Mouse (Mus musculus) retina, adult 2 months (tissue): ENCODE data around the gene Pum1.
A peak's percentile ranks its signal among the peaks of the same experiment; 100 is the strongest.

Experiments used
- DNase-seq: peaks from one replicate; pipeline ENCODE4 v3.0.0-alpha.2; 2012; ENCODE audit warnings: low read depth, low spot score

Gene Pum1

DNA sequence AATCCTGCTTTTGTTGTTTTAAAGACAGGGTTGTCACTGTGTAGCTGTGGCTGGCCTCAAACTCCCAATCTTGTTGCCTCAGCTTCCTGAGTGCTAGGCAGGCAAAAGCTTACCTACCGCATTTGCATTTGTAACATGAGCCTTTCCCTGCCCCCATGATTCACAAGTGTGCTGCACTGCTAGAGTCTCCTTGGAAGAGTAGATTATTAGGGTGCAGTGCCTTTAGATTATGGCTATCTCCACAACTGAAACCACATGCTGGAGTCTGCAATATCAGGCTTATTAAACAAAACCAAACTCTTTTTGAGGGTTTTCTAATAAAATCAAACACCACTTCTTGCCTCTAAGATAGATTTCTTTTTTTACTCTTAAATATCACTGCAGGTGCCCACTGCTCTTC lies 59.5 kb downstream of the Pum1 start:
- no peak for DNase-seq

DNA sequence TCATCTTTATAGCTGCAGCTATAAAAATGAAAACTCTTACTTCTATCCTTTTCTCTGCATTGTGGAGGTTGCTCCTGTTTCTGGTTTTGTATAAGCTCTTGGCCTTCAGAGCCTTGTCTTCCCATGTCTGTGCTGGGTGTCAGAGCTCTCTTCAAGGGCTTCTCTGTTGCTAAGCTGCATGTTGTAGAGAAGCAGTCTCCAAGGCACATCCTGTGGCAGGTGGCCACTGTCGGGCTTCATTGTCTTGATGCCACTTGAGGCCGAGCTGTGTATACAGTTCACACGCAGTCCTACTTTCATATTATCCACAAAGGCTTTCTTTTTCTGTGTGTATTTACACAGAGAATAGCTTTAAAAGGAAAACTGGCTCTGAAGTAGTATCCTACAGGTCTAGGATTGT lies 63.0 kb downstream of the Pum1 start:
- DNase-seq = no peak

DNA sequence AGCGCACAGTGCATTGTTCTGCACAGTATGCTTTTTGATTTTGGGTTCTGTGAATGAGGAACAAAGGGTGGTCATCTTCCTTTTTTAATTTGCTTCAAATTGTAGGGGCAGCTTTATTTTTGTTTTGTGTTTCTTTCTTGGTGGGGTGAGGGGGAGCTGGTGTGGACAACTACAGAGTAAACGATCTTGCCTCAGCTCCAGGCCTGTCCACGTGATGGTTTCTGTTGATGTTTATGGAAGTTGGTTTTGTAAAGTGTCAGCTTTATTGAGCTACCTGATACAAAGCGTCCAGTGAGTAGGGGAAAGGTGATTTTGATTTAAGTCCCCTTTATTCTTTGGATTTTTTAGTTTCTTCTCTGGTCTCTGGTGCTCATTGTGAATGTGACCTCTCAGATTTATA lies 72.8 kb downstream of the Pum1 start:
- DNase-seq = no peak

DNA sequence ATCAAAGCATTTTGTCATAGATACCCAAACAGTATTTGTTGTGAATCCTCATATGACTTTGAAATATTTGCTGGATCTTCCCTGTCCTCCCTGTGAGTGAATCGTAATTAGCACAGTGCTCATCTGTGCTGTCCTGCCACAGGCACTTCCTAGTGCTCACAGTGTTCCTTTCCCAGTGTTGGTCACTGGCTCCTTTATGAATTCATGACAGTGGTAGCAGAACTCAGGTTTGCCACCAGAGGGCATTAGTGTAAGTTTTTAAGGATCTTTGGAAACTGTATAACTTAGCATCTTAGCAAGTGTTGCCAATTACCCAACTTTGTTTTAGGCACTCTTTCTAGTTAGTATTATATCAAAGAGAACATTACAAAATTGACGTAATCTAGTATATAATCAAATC lies 75.4 kb downstream of the Pum1 start:
- peak; percentile 20 for DNase-seq

DNA sequence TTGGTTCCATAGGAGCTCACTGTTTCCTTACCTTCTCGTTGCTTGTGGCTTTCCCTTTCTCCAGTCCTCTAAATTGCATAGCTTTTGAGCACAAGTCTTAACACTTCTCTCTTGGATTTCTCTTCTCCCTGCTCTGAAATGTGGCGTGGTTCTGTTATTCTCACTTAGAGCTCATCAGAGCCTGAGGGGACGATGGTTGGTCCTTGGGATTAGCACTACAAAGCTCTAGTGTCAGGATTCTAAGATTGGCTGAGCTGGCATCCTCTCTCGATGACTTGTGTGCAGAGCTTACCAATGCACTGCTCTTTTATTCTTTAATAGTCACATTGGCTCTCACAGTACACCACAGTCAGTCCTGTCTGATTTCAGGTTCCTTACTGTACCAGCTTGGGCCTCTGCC lies 80.9 kb downstream of the Pum1 start:
- no peak for DNase-seq

DNA sequence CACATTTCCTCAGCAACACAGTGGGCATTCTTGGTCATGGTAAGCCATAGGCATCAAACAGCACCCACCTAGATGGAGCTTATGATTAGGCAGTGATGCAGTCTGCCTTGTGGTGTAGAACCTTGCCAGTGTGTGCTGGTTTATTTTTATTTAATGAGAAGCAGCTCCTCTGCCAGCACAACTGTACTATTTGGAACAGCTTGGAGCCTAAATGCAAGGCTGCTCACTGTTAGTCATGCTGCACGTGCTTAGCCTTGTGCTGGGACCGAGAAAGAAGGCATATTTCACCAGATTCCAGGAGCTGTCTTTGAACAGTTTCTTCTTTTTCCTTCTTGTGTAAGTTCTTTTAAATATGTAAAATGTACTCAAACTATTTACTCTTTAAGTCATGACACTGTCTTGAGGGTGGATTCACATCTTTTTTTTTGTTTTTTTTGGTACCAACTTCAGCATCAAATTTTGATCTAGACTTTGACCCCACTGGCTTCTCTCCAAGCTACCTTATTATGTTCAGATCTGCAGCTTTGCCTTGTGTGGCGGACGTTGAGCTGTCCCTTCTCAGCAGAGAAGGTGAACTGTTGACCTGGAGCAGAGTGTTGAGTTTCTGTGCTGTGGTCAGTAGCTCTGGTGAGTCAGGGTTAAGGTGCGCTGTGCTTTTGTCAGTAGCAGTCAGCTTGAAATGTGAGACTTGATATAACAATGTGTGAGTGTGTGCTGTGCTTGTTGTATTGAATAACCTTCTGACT lies 82.6 kb downstream of the Pum1 start:
- DNase-seq = no peak

DNA sequence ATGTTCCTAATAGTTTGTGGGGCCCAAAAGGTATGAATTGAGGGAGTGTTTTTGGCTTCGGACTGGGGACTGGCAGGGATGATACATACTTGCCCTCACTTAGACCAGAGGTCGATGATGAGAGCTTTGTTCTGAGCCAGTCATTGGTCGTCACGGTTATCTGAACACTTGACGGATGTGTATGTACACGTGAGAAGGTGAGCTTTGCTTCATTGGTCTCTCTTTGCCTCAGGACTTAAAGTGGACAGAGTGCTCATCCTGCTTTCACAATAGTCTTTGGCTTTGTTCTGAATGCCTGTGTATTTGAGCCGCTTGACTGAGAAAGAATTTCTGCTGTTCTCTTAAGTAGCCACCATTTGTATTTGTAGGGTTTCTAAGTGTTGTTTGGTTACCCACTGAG lies 86.4 kb downstream of the Pum1 start:
- no peak for DNase-seq

DNA sequence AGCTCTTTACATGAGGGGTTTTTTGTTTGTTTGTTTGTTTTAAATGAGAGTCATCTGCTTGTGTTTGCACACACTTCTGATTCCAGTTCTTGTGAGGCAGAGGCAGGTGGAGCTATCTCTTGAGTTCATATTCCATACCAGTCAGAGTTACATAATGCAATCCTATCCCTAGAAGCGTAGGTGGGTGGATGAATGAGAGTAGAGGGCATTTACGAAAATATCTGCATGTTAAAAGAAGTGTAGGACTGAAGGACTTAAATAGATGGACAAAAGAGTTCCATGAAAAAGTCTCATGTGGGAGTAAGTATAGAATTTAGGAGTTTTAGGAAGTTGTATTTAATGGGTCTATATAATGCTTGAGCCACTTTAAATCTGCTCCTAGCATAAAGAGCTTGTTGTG lies 88.8 kb downstream of the Pum1 start:
- no peak for DNase-seq

DNA sequence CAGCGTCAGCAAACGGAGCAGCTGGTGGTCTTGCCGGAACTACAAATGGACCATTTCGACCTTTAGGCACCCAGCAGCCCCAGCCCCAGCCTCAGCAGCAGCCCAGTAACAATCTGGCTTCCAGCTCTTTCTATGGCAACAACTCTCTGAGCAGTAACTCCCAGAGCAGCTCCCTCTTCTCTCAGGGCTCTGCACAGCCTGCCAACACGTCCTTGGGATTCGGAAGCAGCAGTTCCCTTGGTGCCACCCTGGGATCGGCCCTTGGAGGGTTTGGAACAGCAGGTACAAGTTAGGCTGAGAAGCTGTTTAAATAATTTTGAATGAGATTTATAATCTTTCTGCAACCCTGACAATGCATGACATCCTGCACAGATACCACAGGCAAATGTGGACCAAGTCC lies 89.5 kb downstream of the Pum1 start:
- no peak for DNase-seq

DNA sequence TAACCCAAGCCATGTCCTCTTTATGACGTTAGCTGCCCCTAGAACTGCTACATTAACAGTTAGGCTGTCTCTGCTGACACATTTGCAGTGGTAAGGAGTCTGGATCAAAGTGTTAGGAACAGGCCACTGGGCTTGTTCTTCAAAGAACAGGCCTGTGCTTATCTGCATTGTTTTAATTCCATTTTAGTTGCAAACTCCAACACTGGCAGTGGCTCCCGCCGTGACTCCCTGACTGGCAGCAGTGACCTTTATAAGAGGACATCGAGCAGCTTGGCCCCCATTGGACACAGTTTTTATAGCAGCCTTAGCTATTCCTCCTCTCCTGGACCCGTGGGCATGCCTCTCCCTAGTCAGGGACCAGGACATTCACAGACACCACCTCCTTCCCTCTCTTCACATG lies 90.6 kb downstream of the Pum1 start:
- no peak for DNase-seq

DNA sequence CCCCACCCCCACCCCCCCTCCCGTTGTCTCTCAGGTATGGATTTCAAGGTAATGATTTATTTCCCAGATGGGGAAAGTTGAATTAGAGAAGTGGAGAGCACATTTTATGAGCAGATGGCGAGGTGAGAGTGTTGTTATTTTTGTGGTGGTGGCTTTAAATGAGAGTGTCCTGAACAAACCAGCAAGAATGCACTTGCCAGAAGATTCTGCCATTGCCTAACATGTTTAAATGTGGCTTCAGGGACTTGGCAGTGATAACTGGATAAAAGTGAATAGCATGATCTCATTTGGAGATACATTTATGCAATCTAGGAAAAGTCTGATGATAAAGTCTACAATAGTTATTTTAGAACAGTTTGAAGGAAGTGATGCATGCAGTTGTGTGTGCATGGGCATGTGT lies 91.7 kb downstream of the Pum1 start:
- no peak for DNase-seq

DNA sequence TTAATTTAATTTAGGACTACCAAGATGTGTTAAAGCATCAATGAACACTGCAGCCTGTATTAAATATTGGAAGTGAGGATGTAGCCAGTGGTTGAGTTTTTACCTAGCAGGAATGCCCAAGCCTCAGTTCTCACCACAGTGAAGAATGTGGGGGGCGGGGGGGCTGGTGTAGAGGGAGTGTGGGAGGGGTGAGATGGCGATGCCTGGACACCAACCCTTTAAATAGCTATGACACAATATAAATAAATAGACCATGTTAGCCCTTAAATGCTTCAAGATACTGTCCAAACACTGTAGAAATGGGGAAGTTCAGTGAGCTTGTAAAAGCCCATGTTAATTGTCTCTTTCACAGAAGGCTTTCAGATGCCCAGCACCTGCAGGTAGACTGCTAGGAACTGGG lies 96.8 kb downstream of the Pum1 start:
- DNase-seq = no peak

DNA sequence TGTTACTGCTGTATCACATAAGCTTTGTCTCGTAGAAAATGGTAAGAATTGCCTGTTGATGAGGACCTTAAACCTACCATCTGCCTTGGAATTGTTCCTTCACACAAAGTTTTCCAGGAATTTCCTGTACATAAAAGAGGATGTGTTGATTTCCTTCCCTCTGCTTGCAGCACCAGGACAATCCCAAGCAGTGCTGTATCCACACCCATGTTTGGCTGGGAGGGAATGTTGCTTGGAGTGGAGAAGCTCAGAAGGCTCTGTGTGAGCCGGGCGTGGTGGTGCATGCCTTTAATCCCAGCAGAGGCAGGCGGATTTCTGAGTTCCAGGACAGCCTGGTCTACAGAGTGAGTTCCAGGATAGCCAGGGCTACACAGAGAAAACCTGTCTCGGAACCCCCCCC lies 98.7 kb downstream of the Pum1 start:
- no peak for DNase-seq

DNA sequence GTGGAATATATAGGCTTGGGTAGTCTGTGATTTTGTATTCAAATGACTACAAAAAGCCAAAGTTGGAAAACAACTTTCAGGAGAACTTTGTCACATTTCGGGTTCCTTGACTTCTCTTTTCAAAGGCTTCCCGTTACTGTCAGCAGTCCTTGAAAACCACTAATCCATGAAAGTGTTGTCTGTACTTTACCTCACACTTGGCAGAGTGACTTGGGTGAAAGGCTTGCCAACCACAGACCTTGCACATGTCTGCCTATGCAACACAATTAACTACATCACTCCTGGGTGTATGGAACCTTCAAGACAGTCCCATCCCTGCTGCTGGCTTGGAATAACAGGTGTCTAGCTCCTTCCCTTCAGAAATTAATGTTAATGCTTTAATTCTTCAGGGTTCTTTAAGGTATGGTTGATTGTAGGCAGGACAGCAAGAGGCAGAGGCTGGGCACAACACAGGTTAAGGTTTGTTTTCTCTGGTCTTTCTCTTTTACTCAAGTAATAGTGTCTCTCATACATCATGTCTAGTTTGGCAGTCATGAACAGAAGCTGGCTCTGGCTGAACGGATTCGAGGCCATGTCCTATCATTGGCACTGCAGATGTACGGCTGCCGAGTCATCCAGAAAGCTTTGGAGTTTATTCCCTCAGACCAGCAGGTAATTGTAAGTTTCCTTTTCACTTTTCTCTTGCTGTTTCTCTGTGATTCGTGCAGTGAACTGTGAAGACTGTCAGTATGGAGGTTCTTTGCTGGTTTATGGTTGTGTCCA lies 102.5 kb downstream of the Pum1 start:
- DNase-seq = no peak

DNA sequence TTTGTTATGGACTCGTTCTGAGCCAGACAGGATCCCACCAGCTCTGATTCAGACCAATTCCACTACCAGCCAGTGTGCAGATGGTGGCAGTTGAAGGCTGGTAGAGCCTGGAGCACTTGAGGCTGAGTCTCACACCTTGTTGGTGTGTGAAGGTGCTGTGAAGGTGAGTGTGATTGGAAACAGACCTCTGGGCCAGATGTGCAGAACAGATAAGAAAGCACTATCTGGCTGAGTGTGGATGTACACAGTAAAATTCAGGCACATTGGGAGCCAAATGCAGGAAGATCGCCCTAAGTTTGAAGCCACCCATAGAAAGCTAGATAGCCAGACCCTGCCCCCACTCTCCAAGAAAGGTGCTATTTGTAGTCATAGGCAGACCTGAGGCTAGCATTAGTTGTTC lies 103.3 kb downstream of the Pum1 start:
- DNase-seq = no peak

DNA sequence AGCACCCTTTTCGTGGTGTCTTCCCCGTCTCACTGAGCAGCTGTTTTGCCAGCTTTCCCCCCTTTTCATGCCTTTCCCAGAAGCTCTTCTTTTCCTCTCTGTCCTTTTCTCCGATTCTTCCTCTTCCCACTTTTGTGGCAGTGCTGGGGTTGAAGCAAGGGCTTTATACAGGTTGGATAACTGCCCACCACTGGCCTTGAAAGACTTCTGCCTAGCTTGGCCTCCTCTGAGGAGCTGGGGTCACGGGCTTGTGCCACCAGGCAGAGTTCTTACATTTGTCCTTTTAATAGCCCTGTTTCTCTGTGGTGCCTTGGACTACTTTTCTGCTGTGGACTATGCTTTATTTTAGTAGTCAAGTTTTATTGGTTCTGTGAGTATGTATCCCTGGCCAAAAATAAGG lies 103.8 kb downstream of the Pum1 start:
- no peak for DNase-seq

DNA sequence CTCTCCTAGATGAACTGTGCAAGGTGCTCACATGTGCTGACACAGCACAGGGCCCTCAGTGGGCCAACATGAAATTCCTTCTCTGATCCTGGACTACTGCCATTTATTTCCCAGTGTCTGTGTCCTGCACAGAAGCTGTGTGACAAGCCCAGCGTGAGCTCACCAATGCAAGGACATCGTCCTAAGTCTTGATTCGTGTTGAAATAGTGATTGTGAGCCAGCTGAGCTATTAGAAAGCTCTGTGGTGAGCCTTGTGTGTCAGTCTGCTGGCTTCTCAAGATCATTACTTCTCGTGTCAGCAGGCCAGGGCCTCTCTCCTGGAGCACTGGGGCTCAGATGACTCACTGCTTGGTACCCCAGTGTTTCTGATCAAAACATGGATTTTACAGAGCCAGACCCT lies 110.8 kb downstream of the Pum1 start:
- no peak for DNase-seq

DNA sequence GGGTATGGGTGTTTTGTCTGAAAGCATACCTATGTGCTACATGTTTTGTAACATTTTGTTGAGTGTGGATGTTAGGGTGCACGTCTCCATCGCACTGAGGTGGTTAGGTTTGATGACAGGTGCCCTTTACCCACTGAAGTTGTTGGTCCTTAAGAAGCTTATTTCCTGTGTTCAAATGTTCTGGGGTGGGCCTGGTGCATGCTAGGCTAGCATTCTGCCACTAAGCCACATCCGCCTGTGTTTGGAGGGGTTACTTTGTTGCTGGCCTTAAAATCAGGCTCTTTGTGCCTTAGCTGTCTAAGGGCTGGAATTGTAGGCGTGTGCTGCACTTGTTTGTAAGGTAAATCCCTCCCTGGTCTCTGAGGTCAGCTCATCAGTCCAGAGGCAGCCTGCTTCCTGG lies 111.7 kb downstream of the Pum1 start:
- DNase-seq = no peak

DNA sequence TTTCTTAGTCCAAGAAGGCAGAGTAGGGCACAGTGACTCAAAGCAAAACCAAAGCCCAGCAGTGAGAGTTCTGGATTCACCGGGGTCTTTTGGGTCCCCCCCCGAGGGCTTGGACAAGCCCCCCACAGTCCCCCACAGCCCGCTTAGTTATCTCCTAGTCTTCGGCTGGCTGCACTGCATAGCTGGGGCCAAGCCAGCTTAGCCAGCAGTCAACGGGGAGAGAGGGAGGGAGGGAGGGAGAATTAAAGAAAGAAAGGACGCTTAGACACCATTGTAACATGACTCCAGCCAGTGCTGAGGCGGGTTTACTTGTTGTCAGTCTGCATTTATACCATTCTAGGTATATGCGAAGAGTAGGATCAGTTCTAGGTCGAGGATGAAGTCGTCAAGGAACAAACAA lies 114.5 kb downstream of the Pum1 start:
- no peak for DNase-seq

DNA sequence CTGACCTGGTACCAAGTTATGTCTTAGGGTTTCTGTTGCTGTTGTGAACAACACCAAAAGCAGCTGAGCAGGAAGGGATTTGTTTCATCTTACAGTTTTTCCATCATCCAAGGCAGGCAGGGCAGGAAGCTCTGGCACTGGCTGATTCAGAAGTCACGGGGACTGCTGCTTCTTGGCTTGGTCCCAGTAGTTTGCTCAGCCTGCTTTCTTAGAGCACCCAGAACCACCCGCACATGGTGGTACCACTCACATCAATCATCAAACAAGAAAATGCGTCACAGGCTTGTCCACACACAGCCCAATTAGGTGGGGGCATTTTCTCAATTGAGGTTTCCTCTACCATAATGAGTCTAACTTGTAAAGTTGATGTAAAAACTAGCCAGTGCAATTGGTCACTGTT lies 115.9 kb downstream of the Pum1 start:
- DNase-seq = no peak

DNA sequence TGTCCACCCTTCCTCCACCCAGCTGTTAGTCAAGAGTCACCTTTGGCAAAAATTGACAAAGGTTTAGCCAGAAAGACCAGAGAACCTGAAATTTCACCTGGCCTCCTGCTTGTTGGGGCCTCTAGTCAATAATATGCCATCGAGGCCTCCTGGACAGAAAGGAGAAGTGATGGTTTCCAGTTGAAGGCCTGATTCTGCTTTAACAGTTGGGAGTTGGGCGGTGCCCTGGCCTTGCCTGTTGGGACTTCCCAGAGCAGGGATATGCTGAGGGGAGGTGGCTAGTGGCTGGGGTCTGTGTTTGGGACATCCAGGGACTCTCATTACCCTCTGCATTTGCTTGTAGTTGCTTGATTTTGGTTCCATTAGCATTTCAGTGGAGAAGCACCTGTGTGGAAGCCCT lies 119.4 kb downstream of the Pum1 start:
- no peak for DNase-seq

DNA sequence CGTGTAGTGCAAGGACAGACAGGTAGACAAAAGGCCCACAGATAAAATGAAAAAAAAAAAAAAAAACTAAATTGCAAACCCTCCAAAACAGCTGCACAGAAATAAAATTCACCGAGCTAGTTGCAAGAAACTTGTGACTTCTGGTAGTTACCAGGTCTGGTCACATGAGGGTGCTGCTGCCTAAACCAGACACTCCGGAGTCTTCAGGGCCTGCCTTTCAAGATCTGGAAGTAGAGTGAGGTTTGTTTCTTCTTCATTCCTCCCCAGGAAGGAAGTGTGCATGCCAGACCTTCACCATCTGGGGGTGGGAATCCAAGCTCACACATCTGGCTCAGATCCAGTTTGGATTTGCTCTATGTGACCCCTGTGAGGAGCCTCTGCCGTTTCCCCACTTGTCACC lies 121.6 kb downstream of the Pum1 start:
- DNase-seq = no peak

DNA sequence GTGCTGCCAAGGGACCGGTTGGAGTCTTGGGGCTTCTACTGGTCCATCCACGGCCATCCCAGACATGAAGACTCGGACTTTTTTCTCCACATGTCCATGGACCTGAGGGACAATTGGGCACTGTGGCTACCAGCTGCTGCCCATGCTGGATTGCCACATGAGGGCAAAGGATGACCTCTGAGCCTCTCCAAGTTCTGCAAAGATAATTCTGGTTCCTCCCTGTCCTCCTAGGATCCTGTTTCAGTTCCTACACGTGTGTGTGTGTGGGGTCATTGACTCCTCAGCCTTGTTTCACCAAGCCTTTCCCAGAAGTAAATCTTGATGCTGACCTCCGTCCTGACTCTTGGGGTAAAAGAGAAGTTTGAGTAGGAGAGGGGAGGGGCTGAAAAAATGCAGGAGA lies 124.4 kb downstream of the Pum1 start:
- no peak for DNase-seq

DNA sequence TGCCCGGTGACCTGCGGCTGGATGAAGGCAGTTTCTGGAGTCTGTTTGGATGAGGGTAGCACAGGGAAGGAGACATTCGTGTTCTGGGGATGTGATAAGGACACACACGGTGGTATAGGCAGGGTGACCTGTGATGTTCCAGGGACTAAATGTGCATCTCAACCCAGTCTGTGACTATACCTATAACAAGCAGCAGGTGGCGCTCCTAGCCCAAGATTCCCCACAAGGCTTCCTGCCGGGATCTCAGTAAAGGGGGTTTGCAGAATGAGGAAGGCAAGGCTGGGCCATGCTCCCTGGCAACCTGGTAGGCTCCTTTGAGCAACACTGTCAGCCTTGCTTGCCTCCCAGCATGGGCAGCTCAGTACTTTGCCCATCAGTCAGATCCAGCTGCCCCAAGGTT lies 127.1 kb downstream of the Pum1 start:
- peak; percentile 73 for DNase-seq
